Mouse (Mus musculus) forebrain, embryonic 15.5 days (tissue): ENCODE results near the gene Epsti1. TPM values are rescaled to one million over a fixed set of nuclear protein-coding genes. Genes with fewer than 3 reads are reported as not detected.

Experiments used
- ATAC-seq: fragments of 200-750 bp; cut with Nextera tagmentation; replicated peaks from 2 replicates; pipeline ENCODE4 v1.8.0; 2017; ENCODE audit warnings: mild to moderate bottlenecking, moderate TSS enrichment, moderate library complexity
- H3K27ac ChIP-seq: fragments of 300-500 bp; sonication (generic); replicated peaks from 2 replicates; pipeline ENCODE4 v1.5.1; 2015; ENCODE audit warnings: mild to moderate bottlenecking, inconsistent platforms
- H3K27me3 ChIP-seq: fragments of 300-500 bp; sonication (generic); 2 replicates; pipeline ENCODE4 v1.6.1; 2015; ENCODE audit warnings: inconsistent platforms
- H3K36me3 ChIP-seq: fragments of 300-500 bp; sonication (generic); 2 replicates; pipeline ENCODE4 v1.6.1; 2015; ENCODE audit warnings: mild to moderate bottlenecking, inconsistent platforms
- H3K4me1 ChIP-seq: fragments of 300-500 bp; sonication (generic); 2 replicates; pipeline ENCODE4 v1.6.1; 2015; ENCODE audit warnings: inconsistent platforms
- H3K4me2 ChIP-seq: fragments of 300-500 bp; sonication (generic); replicated peaks from 2 replicates; pipeline ENCODE4 v1.6.1; 2015; ENCODE audit warnings: mild to moderate bottlenecking, inconsistent platforms
- H3K4me3 ChIP-seq: fragments of 300-500 bp; sonication (generic); 2 replicates; pipeline ENCODE4 v1.5.1; 2015; ENCODE audit warnings: mild to moderate bottlenecking, inconsistent platforms
- H3K9ac ChIP-seq: fragments of 300-500 bp; sonication (generic); replicated peaks from 2 replicates; pipeline ENCODE4 v1.6.1; 2015; ENCODE audit warnings: mild to moderate bottlenecking, inconsistent platforms
- H3K9me3 ChIP-seq: fragments of 300-500 bp; sonication (generic); 2 replicates; pipeline ENCODE4 v1.6.1; 2016; ENCODE audit warnings: inconsistent platforms
- WGBS: fragments of 180-500 bp; shearing (Covaris S2); methylation state at CpG from one replicate; pipeline ENCODE4 v1.1.7; 2015; ENCODE audit warnings: mixed read lengths; 5-methylcytosine and 5-hydroxymethylcytosine counted together
- polyA plus RNA-seq: library from polyadenylated mRNA; unstranded; fragments of >200 nt; fragmentation: Nextera tagmentation; extraction: Ambion mirVana; gene quantifications from 2 replicates; pipeline ENCODE4 v1.2.1, GENCODE M21; 2015

Epsti1 gene
- polyA plus RNA-seq, 1 experiment from 2014 or later = 0.20 TPM

- H3K9ac ChIP-seq = no peak overlapping the region
- no peak overlapping the region for H3K4me2 ChIP-seq
- ATAC-seq = 0 out of 2 replicates have a peak, but pooled peaks have one; percentile 26
- 43% methylated on average over 7 of the region's 7 CpGs for WGBS
- no peaks in the 10 kb centered on the region for H3K9me3 ChIP-seq
- no peaks in the 10 kb centered on the region for H3K36me3 ChIP-seq
- no peak overlapping the region for H3K27ac ChIP-seq
- H3K27me3 ChIP-seq = no peaks in the 10 kb centered on the region
- H3K4me1 ChIP-seq = 0 out of 2 replicates have a peak, but pooled peaks cover 5% of the 10 kb centered on the region
- H3K4me3 ChIP-seq = no peak overlapping the region
Observed at GRCm38 (mm10) chr14:77963525-77963924, 59.5 kb downstream of the Epsti1 start.

- Histone ChIP-seq H3K27me3 (no peaks in the 10 kb centered on the region), H3K9ac (no peak overlapping the region), H3K4me2 (no peak overlapping the region), H3K9me3 (no peaks in the 10 kb centered on the region), H3K27ac (no peak overlapping the region), H3K4me1 (no peaks in the 10 kb centered on the region), H3K4me3 (no peak overlapping the region), H3K36me3 (no peaks in the 10 kb centered on the region)
- 85% methylated on average over 4 of the region's 4 CpGs for WGBS
- no peak for ATAC-seq
Observed at GRCm38 (mm10) chr14:77971355-77971754, 67.3 kb downstream of the Epsti1 start.

- no peak overlapping the region for H3K4me2 ChIP-seq
- no peak overlapping the region for H3K9ac ChIP-seq
- no peak overlapping the region for H3K27ac ChIP-seq
- H3K4me3 ChIP-seq = no peak overlapping the region
- no peak for ATAC-seq
- H3K9me3 ChIP-seq = no peaks in the 10 kb centered on the region
- H3K27me3 ChIP-seq = no peaks in the 10 kb centered on the region
- no peaks in the 10 kb centered on the region for H3K4me1 ChIP-seq
- H3K36me3 ChIP-seq = no peaks in the 10 kb centered on the region
- 63% methylated on average over 6 of the region's 6 CpGs for WGBS
Observed at GRCm38 (mm10) chr14:77974221-77974620, 70.2 kb downstream of the Epsti1 start.

DNA sequence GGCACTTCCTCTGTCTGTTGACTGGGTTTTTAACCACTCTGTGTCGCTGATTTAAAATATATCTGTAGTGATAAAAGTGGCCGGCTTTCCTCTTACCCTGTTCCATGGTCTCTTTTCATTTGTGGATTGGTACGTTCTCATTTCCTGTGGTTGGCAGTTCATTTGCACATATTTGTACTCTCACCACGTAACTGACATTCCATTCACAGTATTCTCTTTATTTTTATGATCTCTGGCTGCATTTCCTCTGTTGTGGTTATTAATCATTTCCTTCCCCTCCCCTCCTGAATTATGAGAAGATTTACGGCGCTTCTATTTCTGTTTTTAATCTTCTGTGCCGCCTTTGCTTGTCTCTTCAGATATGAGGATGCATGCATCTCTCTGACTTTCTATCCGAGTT lies 71.7 kb downstream of the Epsti1 start:
- Histone ChIP-seq H3K27ac (no peak overlapping the region), H3K9me3 (no peaks in the 10 kb centered on the region), H3K36me3 (no peaks in the 10 kb centered on the region), H3K4me2 (no peak overlapping the region), H3K4me1 (no peaks in the 10 kb centered on the region), H3K9ac (no peak overlapping the region), H3K4me3 (no peak overlapping the region), H3K27me3 (no peaks in the 10 kb centered on the region)
- WGBS = 88% methylated on average over 8 of the region's 8 CpGs
- no peak for ATAC-seq

DNA sequence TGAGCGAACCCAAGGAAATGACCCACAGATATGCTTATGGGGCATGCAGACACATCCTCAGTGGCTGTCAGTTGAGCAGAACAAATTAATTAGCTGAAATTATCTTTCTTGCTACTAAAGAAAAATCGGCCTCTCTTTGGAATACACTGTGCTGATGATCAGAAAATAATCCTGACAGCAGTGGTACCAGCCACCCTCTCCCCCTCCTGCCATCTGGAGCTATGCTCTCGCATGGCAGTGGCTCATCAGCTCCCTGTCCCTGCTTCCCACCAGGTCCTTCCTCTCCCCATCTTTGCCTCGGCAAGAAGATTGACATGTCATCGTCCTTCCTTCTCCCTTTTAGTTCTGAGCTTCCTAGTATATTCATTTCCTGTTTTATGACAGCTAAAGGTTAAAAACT lies 77.5 kb downstream of the Epsti1 start:
- no peaks in the 10 kb centered on the region for H3K27me3 ChIP-seq
- no peak for ATAC-seq
- H3K9me3 ChIP-seq = no peaks in the 10 kb centered on the region
- H3K27ac ChIP-seq = no peak overlapping the region
- H3K4me3 ChIP-seq = no peak overlapping the region
- 68% methylated on average over 5 of the region's 5 CpGs for WGBS
- H3K4me2 ChIP-seq = no peak overlapping the region
- H3K36me3 ChIP-seq = no peaks in the 10 kb centered on the region
- 0 out of 2 replicates have a peak, but pooled peaks cover 5% of the 10 kb centered on the region for H3K4me1 ChIP-seq
- H3K9ac ChIP-seq = no peak overlapping the region

- H3K4me3 ChIP-seq = no peak overlapping the region
Observed at GRCm38 (mm10) chr14:77997731-77998130, 93.7 kb downstream of the Epsti1 start.

DNA sequence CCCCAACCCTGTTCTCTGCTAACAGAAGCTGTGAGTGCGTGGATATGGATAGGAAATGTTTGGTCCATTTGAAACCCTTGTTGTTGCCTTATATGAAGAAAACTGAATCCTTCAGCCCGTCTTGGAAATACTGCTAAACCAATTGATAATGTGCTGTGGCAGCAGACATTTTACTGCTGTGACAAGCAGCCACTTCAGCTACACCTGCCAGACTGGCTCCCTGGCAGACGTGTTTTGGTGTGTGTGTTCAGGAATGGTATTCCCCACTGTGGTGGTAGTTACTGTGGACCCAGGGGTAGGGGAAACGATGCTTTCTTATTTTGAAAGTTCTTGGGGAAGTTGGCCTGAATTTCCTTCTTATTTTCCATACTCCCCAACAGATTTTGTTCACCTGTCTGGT lies 100.4 kb downstream of the Epsti1 start:
- no peak overlapping the region for H3K4me3 ChIP-seq
- no peak for ATAC-seq
- no peak overlapping the region for H3K4me2 ChIP-seq
- no peaks in the 10 kb centered on the region for H3K36me3 ChIP-seq
- H3K27me3 ChIP-seq = no peaks in the 10 kb centered on the region
- H3K9me3 ChIP-seq = no peaks in the 10 kb centered on the region
- H3K27ac ChIP-seq = no peak overlapping the region
- H3K4me1 ChIP-seq = no peaks in the 10 kb centered on the region
- 77% methylated on average over 4 of the region's 4 CpGs for WGBS
- no peak overlapping the region for H3K9ac ChIP-seq

More at GRCm38 (mm10) chr14:77997731-77998130, 93.7 kb downstream of the Epsti1 start:
- ATAC-seq = no peak
- Histone ChIP-seq H3K4me2 (no peak overlapping the region), H3K27me3 (no peaks in the 10 kb centered on the region), H3K4me1 (no peaks in the 10 kb centered on the region), H3K27ac (no peak overlapping the region), H3K9me3 (no peaks in the 10 kb centered on the region), H3K36me3 (no peaks in the 10 kb centered on the region), H3K9ac (no peak overlapping the region)

- Histone ChIP-seq H3K4me1 (peaks cover 2% of the 10 kb centered on the region; the same call in 1 of the 2 replicates), H3K4me3 (no peak overlapping the region), H3K9ac (no peak overlapping the region), H3K9me3 (no peaks in the 10 kb centered on the region), H3K27me3 (no peaks in the 10 kb centered on the region), H3K4me2 (no peak overlapping the region), H3K36me3 (no peaks in the 10 kb centered on the region), H3K27ac (no peak overlapping the region)
- 22% methylated on average over 6 of the region's 6 CpGs for WGBS
- ATAC-seq = no peak
Observed at GRCm38 (mm10) chr14:78008019-78008418, 104.0 kb downstream of the Epsti1 start.

DNA sequence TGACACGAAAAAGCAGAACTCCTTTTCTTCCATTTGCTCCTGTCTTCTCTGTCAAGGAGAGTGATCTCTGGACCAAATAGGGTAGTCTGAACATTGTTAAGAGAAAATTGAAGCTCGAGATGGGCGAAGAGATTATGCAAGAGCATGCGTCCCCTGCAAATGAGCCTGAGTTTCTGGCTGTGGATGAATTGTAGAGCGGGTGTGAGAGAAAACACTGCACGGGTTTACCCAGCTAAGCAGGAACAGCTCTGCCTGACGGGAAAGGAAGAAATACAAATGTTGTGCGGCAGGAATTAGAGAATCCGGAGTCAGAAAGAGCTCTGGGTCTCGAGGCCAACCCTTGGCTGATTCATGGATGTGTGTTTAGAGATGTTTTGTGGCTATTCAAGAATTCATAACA lies 107.8 kb downstream of the Epsti1 start:
- H3K9me3 ChIP-seq = no peaks in the 10 kb centered on the region
- ATAC-seq = no peak
- H3K27me3 ChIP-seq = no peaks in the 10 kb centered on the region
- no peak overlapping the region for H3K9ac ChIP-seq
- no peak overlapping the region for H3K27ac ChIP-seq
- WGBS = 65% methylated on average over 10 of the region's 10 CpGs
- peaks cover 11% of the 10 kb centered on the region for H3K4me1 ChIP-seq
- no peak overlapping the region for H3K4me2 ChIP-seq
- no peak overlapping the region for H3K4me3 ChIP-seq
- no peaks in the 10 kb centered on the region for H3K36me3 ChIP-seq

DNA sequence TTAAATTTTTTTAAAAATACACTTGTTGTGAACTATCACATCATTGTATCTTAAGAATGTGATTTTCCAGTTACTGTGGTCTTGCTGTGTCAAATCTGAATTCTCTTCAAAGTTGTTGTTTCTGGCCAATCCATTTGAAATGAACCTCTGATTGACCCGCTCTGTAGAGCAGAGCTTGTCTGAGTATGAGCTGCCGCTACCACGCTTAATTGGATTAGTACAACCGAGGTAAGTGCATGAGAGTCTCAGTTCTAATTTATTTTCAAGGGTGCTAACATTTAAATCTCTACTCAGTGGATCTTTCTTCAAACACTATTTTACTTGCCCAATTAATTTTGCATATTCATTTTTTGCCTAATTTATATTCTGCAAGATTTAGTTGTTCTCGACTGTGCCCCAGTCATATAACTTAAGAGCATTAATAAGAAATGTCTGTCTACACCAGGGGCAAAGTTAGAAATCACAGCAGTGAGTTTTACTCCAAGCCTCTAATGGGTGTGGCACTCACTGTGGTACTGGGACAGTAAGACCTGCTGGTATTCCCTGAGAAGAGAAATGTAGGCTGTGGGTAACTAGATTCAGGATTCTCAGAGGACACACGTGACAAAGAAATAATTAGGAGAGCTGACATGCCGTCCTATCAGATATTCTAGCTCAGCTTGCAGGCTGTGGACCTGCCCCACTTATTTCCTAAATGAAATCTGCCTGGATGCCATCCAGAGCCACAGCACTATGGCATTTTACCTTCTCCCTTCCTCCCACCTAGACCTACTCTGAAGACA lies 111.7 kb downstream of the Epsti1 start:
- H3K9ac ChIP-seq = no peak overlapping the region
- H3K27ac ChIP-seq = 0 out of 2 replicates have a peak overlapping the region, but pooled peaks have one; percentile 19
- no peaks in the 10 kb centered on the region for H3K27me3 ChIP-seq
- WGBS = 21% methylated on average over 7 of the region's 7 CpGs
- no peaks in the 10 kb centered on the region for H3K9me3 ChIP-seq
- H3K4me2 ChIP-seq = no peak overlapping the region
- H3K4me3 ChIP-seq = no peak overlapping the region
- no peaks in the 10 kb centered on the region for H3K36me3 ChIP-seq
- H3K4me1 ChIP-seq = peaks cover 18% of the 10 kb centered on the region
- 0 out of 2 replicates have a peak, but pooled peaks have one; percentile 46 for ATAC-seq

DNA sequence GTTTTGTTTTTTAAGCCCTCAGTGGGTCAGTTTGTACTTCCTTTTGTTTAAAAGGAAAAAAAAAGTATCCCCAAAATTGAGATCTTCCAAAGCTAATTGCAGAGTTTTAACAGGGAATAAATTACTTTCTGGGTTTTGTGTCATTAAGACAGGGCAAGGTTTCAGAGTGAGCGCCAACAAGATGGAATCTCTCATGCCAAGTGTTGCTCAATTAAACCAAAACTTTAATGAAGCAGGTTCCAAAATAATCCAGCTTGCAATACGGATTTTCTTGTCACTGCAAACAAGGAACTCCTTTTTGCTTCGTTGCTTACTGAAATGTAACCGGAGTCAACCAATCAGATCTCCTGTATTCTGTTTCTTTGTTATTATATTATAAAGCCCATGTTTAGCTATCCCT lies 112.4 kb downstream of the Epsti1 start:
- no peak overlapping the region for H3K4me2 ChIP-seq
- 23% methylated on average over 4 of the region's 4 CpGs for WGBS

GRCm38 (mm10) chr14:78019935-78020334 lies 115.9 kb downstream of the Epsti1 start:
- peaks cover 16% of the 10 kb centered on the region for H3K4me1 ChIP-seq
- H3K9ac ChIP-seq = no peak overlapping the region
- ATAC-seq = no peak
- H3K9me3 ChIP-seq = no peaks in the 10 kb centered on the region
- H3K27ac ChIP-seq = no peak overlapping the region
- no peaks in the 10 kb centered on the region; the same call in 1 of the 2 replicates for H3K27me3 ChIP-seq
- H3K36me3 ChIP-seq = no peaks in the 10 kb centered on the region
- no peak overlapping the region for H3K4me3 ChIP-seq
- WGBS = 3% methylated on average over 8 of the region's 8 CpGs
- no peak overlapping the region for H3K4me2 ChIP-seq

More for the DNA sequence above, 112.4 kb downstream of the Epsti1 start:
- Histone ChIP-seq H3K9me3 (no peaks in the 10 kb centered on the region), H3K4me3 (no peak overlapping the region), H3K27me3 (no peaks in the 10 kb centered on the region), H3K27ac (0 out of 2 replicates have a peak overlapping the region, but pooled peaks have one; percentile 19), H3K36me3 (no peaks in the 10 kb centered on the region), H3K4me1 (peaks cover 18% of the 10 kb centered on the region), H3K9ac (no peak overlapping the region)
- ATAC-seq = no peak
